Mouse (Mus musculus): ENCODE measurements at regions not wholly inside any gene's neighbourhood (a gene's known extent, or its start where the extent isn't known, plus 50 kb on each side); places are given as distances from the start of the nearest gene placed in this dataset.

DNA sequence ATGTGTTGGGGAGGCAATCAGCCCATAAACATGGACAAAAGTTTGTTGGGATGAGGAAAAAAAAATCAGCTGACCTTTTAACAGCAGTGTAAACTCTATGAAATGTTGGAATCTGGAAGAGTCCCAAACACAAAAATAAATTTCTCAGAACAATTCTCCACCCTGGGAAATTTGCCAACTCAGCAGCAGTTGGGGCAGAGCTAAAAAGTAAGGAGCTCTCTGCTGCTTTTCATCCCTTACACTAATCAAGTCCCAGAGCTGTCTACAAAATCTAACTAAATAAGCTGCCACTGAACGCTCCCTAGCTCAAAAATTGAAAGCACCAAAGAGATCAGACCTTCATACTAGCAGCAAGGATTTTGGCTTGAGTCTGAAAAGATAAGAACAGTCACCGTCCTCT, 176.6 kb upstream of the Egflam start:
- DNase-seq: no peak

DNA sequence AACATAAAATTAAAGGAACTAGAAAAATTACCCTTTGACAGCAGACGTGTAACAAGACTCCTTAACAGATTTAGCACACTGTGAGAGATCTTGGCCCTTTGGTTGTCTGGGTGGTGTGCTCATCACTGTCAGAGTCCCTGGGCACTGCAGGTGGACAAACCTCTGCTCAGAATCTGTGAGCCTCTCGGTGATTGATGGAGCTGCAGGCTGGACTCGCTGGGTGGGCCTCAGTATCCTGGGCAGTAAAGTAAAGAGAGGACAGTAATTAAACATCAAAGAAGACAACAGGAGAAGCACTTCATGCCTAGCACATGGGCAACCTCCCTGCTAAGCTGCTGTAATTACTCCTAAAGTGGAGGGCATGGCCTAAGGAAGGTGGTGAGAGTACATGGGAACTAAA, 180.2 kb upstream of the Egflam start:
- DNase-seq: no peak

- DNase-seq: no peak
These were observed 189.0 kb upstream of the Egflam start for GRCm38 (mm10) chr15:7587210-7587609.

GRCm38 (mm10) chr15:7591486-7591885, 193.3 kb upstream of the Egflam start:
- no peak for DNase-seq

DNA sequence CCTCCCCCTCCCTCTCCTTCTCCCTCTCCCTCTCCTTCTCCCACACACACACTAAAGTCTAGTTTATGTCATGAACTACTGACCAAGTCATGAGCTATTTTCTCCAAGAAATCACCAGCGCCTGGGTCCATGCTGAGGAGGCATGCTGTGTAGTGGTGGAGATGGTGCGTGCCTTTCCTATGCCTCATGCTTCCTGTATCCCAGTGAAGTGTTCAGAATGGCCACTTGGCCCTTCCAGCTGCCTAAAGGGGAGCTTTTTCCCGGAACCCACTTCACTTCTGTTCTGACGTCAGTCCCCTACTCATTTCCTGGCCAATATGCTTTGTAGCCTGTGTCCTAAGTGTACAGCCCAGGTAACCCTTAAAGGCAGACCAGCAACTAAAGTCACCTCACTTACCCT, 199.1 kb upstream of the Egflam start:
- no peak for DNase-seq

GRCm38 (mm10) chr15:7597805-7598204, 199.6 kb upstream of the Egflam start:
- no peak for DNase-seq

GRCm38 (mm10) chr15:7601540-7601939, 203.3 kb upstream of the Egflam start:
- no peak for DNase-seq

DNA sequence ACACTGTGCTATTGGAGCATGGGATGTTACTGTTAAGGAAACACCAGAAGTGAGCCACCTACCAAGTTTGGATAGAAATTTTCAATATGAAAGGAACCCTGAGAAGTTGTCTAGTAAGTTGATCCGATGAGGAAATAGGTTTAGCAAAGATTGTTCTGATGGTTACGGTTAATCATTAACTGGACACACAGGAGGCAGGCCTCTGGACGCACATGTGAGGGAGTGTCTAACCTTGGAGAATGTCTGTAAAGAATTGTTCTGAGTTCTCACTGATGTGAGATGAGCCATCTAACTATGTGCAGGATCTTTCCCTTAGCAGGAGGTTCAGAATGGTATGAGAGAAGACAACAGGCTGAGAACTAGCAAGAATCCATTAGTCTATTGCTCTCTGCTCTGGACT, 205.8 kb upstream of the Gdnf start:
- no peak for DNase-seq

DNA sequence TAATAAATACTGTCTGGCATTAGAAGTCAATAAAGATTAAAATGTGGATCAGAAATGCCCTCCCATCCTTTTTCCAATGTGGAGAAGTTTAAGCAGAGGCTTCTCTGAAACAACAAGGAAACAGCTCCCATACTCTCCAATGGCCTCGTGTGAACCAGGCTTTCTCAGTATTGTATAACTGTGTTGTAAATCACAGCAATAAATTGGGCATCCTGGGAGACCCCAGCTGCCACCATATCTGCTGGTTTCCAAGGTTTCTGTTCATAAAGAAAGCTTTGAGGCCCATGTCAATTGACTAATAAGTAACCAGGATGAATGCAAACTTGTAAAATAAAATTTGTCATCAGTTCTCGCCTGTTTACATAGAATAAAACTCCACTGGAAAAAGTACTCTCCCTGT, 192.7 kb upstream of the Gdnf start:
- DNase-seq: no peak

DNA sequence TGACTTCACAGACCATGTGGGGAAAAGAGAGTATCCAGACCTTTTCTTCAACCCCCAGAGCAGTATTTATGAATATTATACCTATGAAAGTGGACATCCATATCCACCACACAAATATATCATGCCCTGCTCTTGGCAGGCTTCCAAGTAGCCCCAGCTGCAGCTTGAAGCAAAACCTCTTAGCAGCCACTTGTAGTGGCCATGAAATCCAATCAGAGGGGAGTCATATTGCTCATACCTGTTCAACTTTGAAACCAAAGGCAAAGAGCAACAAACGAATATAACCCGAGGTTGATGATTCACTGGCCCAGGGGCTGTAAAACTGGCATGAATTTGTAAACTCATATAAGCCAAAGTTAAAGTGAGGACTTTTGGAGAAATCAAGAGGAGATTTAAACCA, 187.6 kb upstream of the Gdnf start:
- DNase-seq: no peak

GRCm38 (mm10) chr15:7624689-7625472, 185.8 kb upstream of the Gdnf start:
- DNase-seq: no peak

DNA sequence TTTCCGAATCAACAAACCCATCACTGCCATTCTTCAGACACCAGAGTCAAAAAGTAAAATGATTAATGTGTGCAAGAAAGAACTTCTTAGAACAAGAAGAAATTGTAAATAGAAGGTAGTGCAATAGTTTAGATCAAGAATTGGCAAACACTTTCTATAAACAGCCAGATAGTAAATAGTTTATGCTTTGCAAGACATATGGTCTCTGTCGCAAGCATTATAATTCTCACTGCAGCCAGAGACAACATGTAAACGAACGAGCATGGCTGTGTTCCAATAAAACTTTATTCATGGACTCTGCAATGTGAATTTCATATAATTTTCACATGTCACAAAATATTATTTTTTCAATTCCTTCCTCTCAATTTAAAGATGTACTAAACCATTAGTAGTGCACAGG, 180.8 kb upstream of the Gdnf start:
- DNase-seq: no peak

DNA sequence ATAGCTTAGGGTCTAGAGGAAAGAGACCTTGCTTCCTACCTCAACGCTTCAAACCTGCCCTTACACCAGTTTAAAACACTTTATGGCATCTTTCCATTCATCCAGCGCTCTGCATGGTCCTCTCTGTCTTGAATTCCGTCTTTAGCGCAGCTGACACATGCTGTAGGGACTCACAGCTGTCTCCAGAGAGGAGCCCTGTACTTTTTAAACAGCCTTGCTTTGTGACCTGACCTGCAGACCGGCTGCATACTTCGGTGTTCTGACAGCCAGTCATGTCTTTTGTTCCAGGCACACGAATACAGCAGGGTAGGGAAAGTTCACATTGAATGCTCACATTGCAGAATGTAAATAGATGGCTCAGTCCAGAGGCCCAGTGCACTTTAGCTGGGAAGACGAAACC, 175.4 kb upstream of the Gdnf start:
- no peak for DNase-seq

DNA sequence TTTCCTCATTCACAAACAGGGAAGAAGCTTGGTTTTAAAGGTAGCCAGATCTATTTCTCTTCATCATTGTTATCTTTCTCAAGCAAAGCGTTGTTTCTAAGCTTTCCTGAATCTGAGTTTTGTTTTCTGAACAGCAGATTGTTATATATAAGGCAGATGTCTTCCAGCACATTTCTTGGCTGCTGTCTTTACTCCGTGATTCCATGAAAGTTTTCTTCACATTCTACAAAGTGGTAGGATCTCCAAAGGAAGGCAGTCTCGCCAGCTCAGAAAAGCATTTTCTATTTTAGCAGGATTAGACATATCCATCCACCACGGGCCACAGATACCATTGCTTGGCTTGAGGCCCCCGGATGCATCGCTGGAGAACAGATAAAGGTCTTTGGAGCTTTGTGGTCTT, 171.2 kb upstream of the Gdnf start:
- DNase-seq: no peak

GRCm38 (mm10) chr15:7642075-7642474, 168.6 kb upstream of the Gdnf start:
- no peak for DNase-seq

DNA sequence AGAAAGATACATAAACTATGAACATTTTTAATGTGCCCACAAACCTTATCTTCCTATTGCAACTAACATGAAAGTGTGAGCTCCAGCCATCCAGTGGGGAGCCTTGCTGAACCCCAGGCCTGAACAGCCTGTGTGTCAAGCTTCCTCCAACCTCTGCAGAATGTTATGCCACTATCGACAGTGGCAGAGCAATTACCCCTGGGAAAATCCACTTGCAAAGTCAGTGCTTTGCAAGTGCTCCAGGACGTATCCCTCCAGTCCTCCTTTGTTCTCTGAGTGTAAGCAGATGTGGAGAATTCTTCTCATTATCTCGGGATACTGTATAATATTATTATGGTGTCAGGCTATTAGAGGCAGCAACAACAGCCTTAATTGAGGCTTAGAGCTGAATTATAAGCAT, 159.9 kb upstream of the Gdnf start:
- DNase-seq: no peak

- no peak for DNase-seq
These were observed 146.8 kb upstream of the Gdnf start for GRCm38 (mm10) chr15:7663888-7664287.

- DNase-seq: no peak
These were observed 141.0 kb upstream of the Gdnf start for GRCm38 (mm10) chr15:7669631-7670030.

- DNase-seq: no peak
These were observed 133.7 kb upstream of the Gdnf start for GRCm38 (mm10) chr15:7676970-7677369.

DNA sequence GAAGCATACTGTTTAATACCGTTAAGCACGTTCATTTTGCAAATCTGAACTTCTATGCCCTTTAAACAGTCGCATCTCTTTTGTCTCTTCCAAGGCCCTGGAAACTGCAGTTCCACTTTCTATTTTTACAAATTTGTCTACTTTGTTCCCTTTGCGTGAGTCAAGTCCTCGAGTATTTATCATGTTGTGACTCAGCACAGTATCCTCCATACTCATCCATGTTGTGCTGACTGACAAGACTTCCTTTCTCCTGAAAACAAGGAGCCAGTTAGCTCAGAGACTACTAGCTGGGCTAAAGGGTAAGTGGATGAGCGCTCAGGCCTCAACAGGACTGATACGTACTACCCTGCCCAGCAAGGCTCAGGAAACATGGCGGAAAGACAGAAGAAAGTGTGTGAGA, 131.9 kb upstream of the Gdnf start:
- DNase-seq: no peak

DNA sequence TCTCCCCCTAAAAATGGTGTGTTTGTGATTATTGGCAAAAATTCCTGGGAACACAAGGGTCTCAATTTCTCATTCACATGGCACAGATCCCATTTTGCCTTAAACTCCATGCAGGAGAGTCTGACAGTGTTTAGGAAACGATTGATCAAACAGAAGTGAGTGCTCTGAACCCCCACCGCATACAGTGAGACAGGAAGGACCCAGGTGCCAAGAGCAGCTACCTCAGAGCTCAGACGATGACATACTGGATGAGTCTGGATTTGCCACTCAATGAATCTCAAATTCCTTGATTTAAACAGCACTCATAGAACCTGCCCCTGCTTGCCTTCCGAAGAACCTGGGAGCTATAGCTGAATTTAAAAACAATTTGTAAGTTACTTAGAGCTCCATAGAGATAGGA, 129.6 kb upstream of the Gdnf start:
- no peak for DNase-seq

DNA sequence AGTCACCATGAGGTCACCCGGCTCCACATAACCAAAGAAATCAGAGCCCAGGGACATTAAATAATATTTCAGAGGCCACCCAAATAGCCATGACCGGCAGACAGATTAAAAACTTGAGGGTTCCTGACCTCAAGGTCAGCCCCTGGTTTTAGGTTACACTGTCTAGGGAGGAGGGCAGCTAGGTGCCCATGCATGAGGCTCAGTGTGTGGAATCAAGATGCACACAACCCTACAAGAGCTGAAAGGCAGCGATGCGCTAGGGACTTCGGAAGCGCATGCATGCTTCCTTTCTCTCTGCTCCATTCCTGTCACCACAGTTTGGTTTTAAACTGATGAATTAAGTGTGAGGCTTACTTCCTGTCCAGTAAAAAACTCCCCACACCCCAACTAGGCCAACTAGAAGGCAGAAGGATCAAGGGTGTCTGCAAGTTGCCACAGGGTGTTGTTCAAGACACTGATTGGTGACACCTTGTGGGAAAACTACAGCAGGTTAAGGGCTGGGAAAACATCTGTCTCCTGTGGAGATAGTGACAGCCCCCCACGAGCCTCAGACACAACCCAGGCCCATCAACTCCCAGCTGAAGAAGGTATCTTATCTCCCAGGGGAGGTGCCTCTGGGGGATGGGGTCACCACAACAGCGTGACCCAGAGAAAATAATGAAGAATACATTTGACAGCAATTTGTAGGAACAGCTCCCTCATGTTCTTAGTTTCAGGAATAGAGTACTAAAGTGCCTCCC, 127.2 kb upstream of the Gdnf start:
- no peak for DNase-seq

DNA sequence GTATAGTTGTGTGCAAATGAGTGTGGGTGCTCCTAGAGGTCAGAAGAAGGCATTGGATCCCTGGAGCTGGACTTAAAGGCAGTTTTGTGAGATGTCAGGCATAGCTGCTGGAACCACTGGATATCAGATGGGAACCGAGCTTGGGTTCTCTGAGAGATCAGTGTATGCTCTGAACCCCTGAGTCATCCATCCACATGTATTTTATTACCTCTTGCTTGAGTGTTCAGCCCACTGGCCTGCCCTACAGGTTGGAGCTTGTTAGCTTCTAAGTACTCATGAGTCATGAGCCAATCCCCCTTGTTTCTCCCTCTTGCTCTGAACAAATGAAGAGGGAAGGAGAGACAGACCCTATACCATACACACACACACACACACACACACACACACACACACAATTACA, 119.4 kb upstream of the Gdnf start:
- DNase-seq: no peak

- DNase-seq: no peak
These were observed 118.5 kb upstream of the Gdnf start for GRCm38 (mm10) chr15:7692096-7692495.

DNA sequence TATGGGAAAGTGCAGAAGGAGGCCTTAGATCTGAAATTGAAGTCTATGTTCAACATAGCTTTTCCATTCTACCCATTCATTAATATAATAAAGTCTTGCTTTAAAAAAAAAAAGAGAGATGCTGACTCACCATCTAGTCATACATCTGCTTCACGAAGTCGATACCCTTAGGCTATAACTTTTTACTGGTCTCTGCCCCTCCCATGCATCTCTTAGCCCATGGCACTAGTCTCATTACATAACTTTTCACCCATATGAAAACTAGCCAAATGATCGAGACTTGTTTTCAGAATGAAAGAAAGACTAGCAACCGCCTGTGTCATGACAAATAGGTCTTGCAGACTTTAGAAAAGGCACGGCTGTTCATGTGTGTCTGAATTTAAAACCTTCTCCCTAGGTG, 116.6 kb upstream of the Gdnf start:
- DNase-seq: no peak

Data from cerebellum, adult 11 months (tissue).